Mouse (Mus musculus) heart, embryonic 12.5 days (tissue): ENCODE measurements around the gene Ccdc63. TPM values are rescaled to one million over a fixed set of nuclear protein-coding genes. Genes with fewer than 3 reads are reported as not detected.

Experiments
- ATAC-seq: fragments of 200-750 bp; cut with Nextera tagmentation; 2 replicates; pipeline ENCODE4 v1.8.0; 2017; ENCODE audit warnings: moderate TSS enrichment, moderate library complexity; ENCODE audit not compliant: insufficient number of reproducible peaks, low FRiP score
- H3K27ac ChIP-seq: fragments of 300-500 bp; sonication (generic); 2 replicates; pipeline ENCODE4 v1.5.1; 2016; ENCODE audit warnings: mild to moderate bottlenecking, moderate library complexity; ENCODE audit not compliant: poor library complexity, severe bottlenecking
- H3K27me3 ChIP-seq: fragments of 300-500 bp; sonication (generic); replicated peaks from 2 replicates; pipeline ENCODE4 v1.6.1; 2016; ENCODE audit warnings: mild to moderate bottlenecking, moderate library complexity
- H3K36me3 ChIP-seq: fragments of 300-500 bp; sonication (generic); 2 replicates; pipeline ENCODE4 v1.6.1; 2016; ENCODE audit warnings: mild to moderate bottlenecking, moderate library complexity
- H3K4me1 ChIP-seq: fragments of 300-500 bp; sonication (generic); replicated peaks from 2 replicates; pipeline ENCODE4 v1.6.1; 2016; ENCODE audit warnings: mild to moderate bottlenecking
- H3K4me2 ChIP-seq: fragments of 300-500 bp; sonication (generic); 2 replicates; pipeline ENCODE4 v1.6.1; 2016; ENCODE audit warnings: mild to moderate bottlenecking, moderate library complexity
- H3K4me3 ChIP-seq: fragments of 300-500 bp; sonication (generic); 2 replicates; pipeline ENCODE4 v1.5.1; 2016; ENCODE audit warnings: mild to moderate bottlenecking
- H3K9ac ChIP-seq: fragments of 300-500 bp; sonication (generic); 2 replicates; pipeline ENCODE4 v1.6.1; 2016; ENCODE audit warnings: mild to moderate bottlenecking, moderate library complexity
- H3K9me3 ChIP-seq: fragments of 300-500 bp; sonication (generic); replicated peaks from 2 replicates; pipeline ENCODE4 v1.6.1; 2016; ENCODE audit warnings: mild to moderate bottlenecking, moderate library complexity
- WGBS: fragments of 180-500 bp; shearing (Covaris S2); methylation state at CpG from one replicate; pipeline ENCODE4 v1.1.7; 2016; 5-methylcytosine and 5-hydroxymethylcytosine counted together
- polyA plus RNA-seq: library from polyadenylated mRNA; unstranded; fragments of >200 nt; fragmentation: Nextera tagmentation; extraction: Ambion mirVana; gene quantifications from 2 replicates; pipeline ENCODE4 v1.2.1, GENCODE M21; 2016

The Ccdc63 gene
- polyA plus RNA-seq, 1 experiment from 2014 or later = 0.33 TPM

GRCm38 (mm10) chr5:122115266-122115763 lies 25.3 kb downstream of the Ccdc63 start:
- no peak for ATAC-seq
- Histone ChIP-seq H3K27ac (no peak overlapping the region), H3K36me3 (no peaks in the 10 kb centered on the region), H3K4me1 (no peaks in the 10 kb centered on the region; the same call in 1 of the 2 replicates), H3K4me2 (no peak overlapping the region), H3K9ac (no peak overlapping the region), H3K27me3 (no peaks in the 10 kb centered on the region), H3K9me3 (peaks cover 5% of the 10 kb centered on the region; the same call in 1 of the 2 replicates), H3K4me3 (no peak overlapping the region)
- 93% methylated on average over 9 of the region's 9 CpGs for WGBS

- ATAC-seq = no peak
- Histone ChIP-seq H3K4me2 (no peak overlapping the region), H3K27me3 (no peaks in the 10 kb centered on the region), H3K36me3 (no peaks in the 10 kb centered on the region), H3K9ac (no peak overlapping the region), H3K9me3 (peaks cover 5% of the 10 kb centered on the region; the same call in 1 of the 2 replicates), H3K4me3 (no peak overlapping the region), H3K4me1 (peaks cover 2% of the 10 kb centered on the region), H3K27ac (no peak overlapping the region)
- 2% methylated on average over 2 of the region's 2 CpGs for WGBS
These were observed 26.4 kb downstream of the Ccdc63 start for GRCm38 (mm10) chr5:122114176-122114575.

DNA sequence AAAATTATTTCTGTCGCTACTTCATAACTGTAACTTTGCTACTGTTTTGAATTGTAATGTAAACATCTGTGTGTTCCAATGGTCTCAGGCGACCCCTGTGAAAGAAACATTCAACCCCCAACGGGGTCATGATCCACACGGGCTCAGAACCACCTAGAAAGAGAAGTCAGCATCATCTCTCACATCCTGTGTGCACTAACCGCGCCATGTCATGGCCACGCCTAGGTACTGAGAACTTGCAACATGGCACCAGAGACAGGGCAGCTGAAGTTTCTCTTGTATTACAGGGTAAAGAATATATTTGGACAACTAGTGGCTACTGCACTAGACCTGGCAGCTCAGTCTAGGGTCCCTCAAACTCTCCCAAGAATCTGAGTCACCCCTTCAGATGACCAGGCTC lies 27.2 kb downstream of the Ccdc63 start:
- no peak overlapping the region for H3K27ac ChIP-seq
- 77% methylated on average over 7 of the region's 7 CpGs for WGBS
- no peaks in the 10 kb centered on the region for H3K27me3 ChIP-seq
- H3K4me2 ChIP-seq = no peak overlapping the region
- peaks cover 5% of the 10 kb centered on the region; the same call in 1 of the 2 replicates for H3K9me3 ChIP-seq
- peaks cover 5% of the 10 kb centered on the region for H3K4me1 ChIP-seq
- H3K4me3 ChIP-seq = no peak overlapping the region
- H3K9ac ChIP-seq = no peak overlapping the region
- ATAC-seq = no peak
- H3K36me3 ChIP-seq = no peaks in the 10 kb centered on the region

- Histone ChIP-seq H3K36me3 (peaks cover 11% of the 10 kb centered on the region), H3K27me3 (no peaks in the 10 kb centered on the region), H3K4me2 (no peak overlapping the region), H3K4me3 (no peak overlapping the region), H3K9ac (no peak overlapping the region), H3K27ac (peak overlapping the region; percentile 59; the same call in 1 of the 2 replicates), H3K9me3 (peaks cover 5% of the 10 kb centered on the region; the same call in 1 of the 2 replicates), H3K4me1 (peaks cover 14% of the 10 kb centered on the region)
- ATAC-seq = no peak
- WGBS = 41% methylated on average over 4 of the region's 4 CpGs
These were observed 28.7 kb downstream of the Ccdc63 start for GRCm38 (mm10) chr5:122111933-122112248.

DNA sequence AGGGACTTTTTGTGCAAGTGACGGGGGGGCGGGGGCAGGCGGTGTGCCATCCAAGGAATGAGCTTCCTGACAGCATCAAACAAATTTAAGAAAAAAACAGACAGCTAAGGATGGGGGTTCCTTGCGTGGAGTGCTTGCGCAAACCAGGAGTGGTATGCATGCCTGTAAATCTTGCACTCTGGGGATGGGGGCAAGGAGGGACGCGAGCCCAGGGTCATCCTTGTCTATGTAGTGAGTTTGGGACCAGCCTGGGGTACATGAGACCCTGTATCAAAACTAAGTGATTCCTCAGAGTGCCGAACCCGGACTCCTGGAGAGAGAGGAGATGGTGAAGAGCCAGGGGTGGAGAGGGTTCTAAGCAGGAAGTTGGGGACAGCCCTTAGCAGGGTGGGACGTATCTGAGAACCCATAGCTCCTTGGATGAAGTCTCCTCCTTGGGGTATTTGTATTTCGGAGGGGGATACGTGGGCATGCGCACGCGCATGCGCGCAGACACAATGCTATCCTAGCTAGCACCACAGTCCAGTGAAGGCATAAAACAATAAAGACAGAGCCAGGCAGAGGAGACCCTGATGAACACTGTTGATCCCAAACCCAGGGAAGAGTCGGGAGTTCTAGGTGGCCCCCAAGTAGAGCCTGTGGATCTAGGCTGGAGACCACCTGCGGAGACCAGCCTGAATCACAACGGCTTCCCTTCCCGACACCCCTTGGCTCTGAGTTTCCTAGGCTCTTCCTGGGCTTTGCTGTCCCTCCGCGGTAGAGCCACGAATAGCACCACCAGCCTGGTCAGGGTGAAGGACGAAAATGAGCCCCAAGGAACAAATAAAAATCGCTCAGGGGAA lies 29.3 kb downstream of the Ccdc63 start:
- peak overlapping the region; percentile 59; the same call in 1 of the 2 replicates for H3K27ac ChIP-seq
- H3K4me1 ChIP-seq = peaks cover 14% of the 10 kb centered on the region
- H3K4me2 ChIP-seq = no peak overlapping the region
- H3K4me3 ChIP-seq = no peak overlapping the region
- H3K27me3 ChIP-seq = no peaks in the 10 kb centered on the region
- 50% methylated on average over 26 of the region's 26 CpGs for WGBS
- peaks cover 4% of the 10 kb centered on the region; the same call in 1 of the 2 replicates for H3K9me3 ChIP-seq
- no peak overlapping the region for H3K9ac ChIP-seq
- peaks cover 16% of the 10 kb centered on the region for H3K36me3 ChIP-seq
- peak; percentile 18; the same call in 1 of the 2 replicates for ATAC-seq

- Histone ChIP-seq H3K4me1 (peaks cover 14% of the 10 kb centered on the region), H3K36me3 (peaks cover 23% of the 10 kb centered on the region), H3K9ac (no peak overlapping the region), H3K27ac (0 out of 2 replicates have a peak overlapping the region, but pooled peaks have one; percentile 59), H3K4me2 (no peak overlapping the region), H3K4me3 (no peak overlapping the region), H3K9me3 (no peaks in the 10 kb centered on the region), H3K27me3 (no peaks in the 10 kb centered on the region)
- 76% methylated on average over 13 of the region's 13 CpGs for WGBS
- 0 out of 2 replicates have a peak, but pooled peaks have one; percentile 9 for ATAC-seq
These were observed 30.0 kb downstream of the Ccdc63 start for GRCm38 (mm10) chr5:122110625-122111024.

DNA sequence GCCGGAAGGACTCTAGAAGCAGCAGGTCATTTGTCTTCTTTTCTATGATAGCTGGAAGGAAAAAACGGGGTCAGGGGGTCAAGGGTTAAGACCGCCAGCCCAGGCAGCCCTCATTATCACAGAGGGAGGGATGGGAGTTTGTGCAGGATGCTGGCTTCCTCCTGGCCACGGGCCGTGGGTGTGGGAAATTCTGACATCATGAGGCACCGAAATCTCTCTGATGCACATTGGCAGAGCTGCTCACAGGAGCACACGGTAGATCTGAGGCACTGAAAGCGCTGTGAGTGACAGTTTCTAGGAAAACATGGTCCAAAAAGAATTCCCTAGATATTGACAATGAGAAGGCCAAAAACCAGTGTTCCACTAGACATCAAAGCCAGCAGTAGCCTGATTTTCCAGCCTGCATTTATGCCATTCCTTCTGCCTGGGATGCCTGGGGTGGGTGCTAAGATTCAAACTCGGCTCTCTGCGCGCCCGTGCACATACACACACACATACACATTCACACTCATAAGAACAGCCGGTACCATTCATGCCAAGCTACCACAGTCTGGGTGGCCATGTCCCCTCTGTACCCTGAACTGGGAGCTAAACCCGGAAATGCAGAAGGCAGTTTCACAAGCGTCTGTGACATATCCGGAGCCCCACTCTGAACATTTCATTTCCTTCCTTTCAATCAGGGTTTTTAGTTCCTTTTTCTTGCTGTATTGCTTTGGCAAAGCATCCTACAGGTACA lies 31.1 kb downstream of the Ccdc63 start:
- peak; percentile 24; the same call in 1 of the 2 replicates for ATAC-seq
- no peak overlapping the region for H3K4me3 ChIP-seq
- peak overlapping the region; percentile 80 for H3K27ac ChIP-seq
- H3K4me1 ChIP-seq = peaks cover 15% of the 10 kb centered on the region
- peaks cover 32% of the 10 kb centered on the region for H3K36me3 ChIP-seq
- no peaks in the 10 kb centered on the region for H3K27me3 ChIP-seq
- H3K4me2 ChIP-seq = no peak overlapping the region
- H3K9ac ChIP-seq = no peak overlapping the region
- WGBS = 35% methylated on average over 16 of the region's 16 CpGs
- H3K9me3 ChIP-seq = no peaks in the 10 kb centered on the region

DNA sequence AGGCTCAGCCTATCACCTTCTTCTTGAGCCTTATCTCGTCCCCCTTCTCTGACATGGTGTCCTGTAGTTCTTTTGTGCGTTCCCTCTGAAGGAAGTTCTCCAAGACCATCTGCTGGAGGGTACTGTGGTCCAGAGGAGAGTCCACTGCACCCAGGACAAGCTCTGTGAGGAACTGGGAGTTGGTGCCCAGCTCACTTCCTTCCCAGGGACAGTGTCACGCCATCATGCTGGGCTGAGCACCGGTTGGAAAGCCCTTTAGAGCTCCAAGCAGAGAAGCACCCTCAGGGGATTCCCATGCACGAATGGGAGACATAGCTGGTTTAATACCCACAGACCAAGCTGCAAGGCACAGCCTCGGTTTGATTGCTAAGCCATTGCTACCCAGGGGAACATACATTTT lies 32.5 kb downstream of the Ccdc63 start:
- H3K9me3 ChIP-seq = no peaks in the 10 kb centered on the region
- peaks cover 44% of the 10 kb centered on the region for H3K36me3 ChIP-seq
- peak overlapping the region; percentile 98 for H3K27ac ChIP-seq
- no peak for ATAC-seq
- peaks cover 17% of the 10 kb centered on the region for H3K4me1 ChIP-seq
- no peaks in the 10 kb centered on the region for H3K27me3 ChIP-seq
- peak overlapping the region; percentile 58 for H3K4me3 ChIP-seq
- 39% methylated on average over 6 of the region's 6 CpGs for WGBS
- peak overlapping the region; percentile 79 for H3K4me2 ChIP-seq
- H3K9ac ChIP-seq = peak overlapping the region; percentile 67

GRCm38 (mm10) chr5:122106212-122106611 lies 34.4 kb downstream of the Ccdc63 start:
- Histone ChIP-seq H3K27ac (peak overlapping the region; percentile 98), H3K9me3 (no peaks in the 10 kb centered on the region), H3K27me3 (peaks cover 8% of the 10 kb centered on the region), H3K4me2 (peak overlapping the region; percentile 79), H3K4me3 (peak overlapping the region; percentile 58), H3K4me1 (peaks cover 17% of the 10 kb centered on the region), H3K36me3 (peaks cover 53% of the 10 kb centered on the region), H3K9ac (peak overlapping the region; percentile 67)
- no peak for ATAC-seq
- WGBS = 66% methylated on average over 6 of the region's 6 CpGs

DNA sequence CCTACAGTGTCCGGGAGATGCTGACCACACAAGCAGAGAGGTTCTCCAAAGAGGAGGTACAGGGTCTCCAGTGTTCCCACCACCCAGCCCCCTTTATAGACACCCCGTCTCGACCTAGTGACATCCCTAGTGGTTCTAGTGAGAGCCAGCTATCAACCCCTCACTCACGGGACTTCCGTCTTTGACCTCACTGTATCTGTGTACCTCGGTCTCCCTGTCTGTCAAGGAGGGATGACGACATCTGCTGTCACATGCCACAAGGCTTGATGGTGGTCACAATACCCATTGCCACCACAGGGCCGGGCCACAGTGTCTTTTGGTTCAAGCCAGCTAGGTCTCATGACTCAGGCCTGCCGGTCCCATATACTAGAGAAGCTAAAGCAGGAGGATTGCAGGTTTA lies 35.6 kb downstream of the Ccdc63 start:
- Histone ChIP-seq H3K4me3 (peak overlapping the region; percentile 58), H3K27ac (peak overlapping the region; percentile 98), H3K9ac (peak overlapping the region; percentile 88), H3K36me3 (peaks cover 53% of the 10 kb centered on the region), H3K4me2 (peak overlapping the region; percentile 79), H3K9me3 (no peaks in the 10 kb centered on the region), H3K4me1 (peaks cover 22% of the 10 kb centered on the region), H3K27me3 (peaks cover 20% of the 10 kb centered on the region)
- WGBS = 64% methylated on average over 9 of the region's 9 CpGs
- no peak for ATAC-seq

DNA sequence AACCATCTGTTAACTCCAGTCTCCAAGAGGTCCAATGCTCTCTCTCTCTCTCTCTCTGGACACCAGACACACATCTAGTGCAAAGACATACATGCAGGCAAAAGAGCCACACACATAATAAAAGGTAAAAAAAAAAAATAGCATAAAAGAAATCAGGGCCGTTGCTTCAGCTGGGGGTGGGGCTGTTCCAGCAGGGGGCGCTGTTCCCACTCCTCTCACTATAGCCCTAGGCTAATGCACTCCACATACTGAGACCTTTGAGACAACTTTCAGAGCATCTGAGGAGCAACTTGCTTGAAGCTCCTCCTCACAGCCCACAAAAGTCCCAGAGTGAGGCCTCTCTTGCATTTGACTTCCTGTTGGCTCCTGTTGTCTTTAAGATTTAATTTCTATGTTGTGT lies 36.4 kb downstream of the Ccdc63 start:
- H3K36me3 ChIP-seq = peaks cover 53% of the 10 kb centered on the region
- no peak for ATAC-seq
- H3K9me3 ChIP-seq = no peaks in the 10 kb centered on the region
- peak overlapping the region; percentile 88 for H3K9ac ChIP-seq
- H3K4me1 ChIP-seq = peaks cover 22% of the 10 kb centered on the region
- peak overlapping the region; percentile 79 for H3K4me2 ChIP-seq
- peak overlapping the region; percentile 98 for H3K27ac ChIP-seq
- H3K4me3 ChIP-seq = peak overlapping the region; percentile 58
- peaks cover 22% of the 10 kb centered on the region for H3K27me3 ChIP-seq
- 19% methylated on average over 2 of the region's 2 CpGs for WGBS
